Mouse (Mus musculus) layer of hippocampus, adult 18-20 months (tissue): ENCODE measurements at regions not wholly inside any gene's neighbourhood (a gene's known extent, or its start where the extent isn't known, plus 50 kb on each side); places are given as distances from the start of the nearest gene placed in this dataset.

Source experiments
- DNase-seq, 2 experiments: peaks; one replicate each; pipeline ENCODE4 v3.0.0; 2022; ENCODE audit warnings: low spot score in 2 of 2

- no peak for DNase-seq
These were observed 102.4 kb downstream of the Tmem182 start for GRCm38 (mm10) chr1:40907813-40908212.

- DNase-seq = peak in 1 of 2 experiments; percentile 49
These were observed 108.2 kb downstream of the Tmem182 start for GRCm38 (mm10) chr1:40913591-40913990.

GRCm38 (mm10) chr1:40924271-40924670 lies 118.9 kb downstream of the Tmem182 start:
- DNase-seq = no peak

- DNase-seq = no peak
These were observed 119.4 kb downstream of the Tmem182 start for GRCm38 (mm10) chr1:40924780-40925179.

GRCm38 (mm10) chr1:40931374-40931773 lies 126.0 kb downstream of the Tmem182 start:
- no peak for DNase-seq

GRCm38 (mm10) chr1:40936729-40937128 lies 131.3 kb downstream of the Tmem182 start:
- no peak for DNase-seq

GRCm38 (mm10) chr1:40942751-40943150 lies 137.3 kb downstream of the Tmem182 start:
- DNase-seq = no peak

GRCm38 (mm10) chr1:40943165-40943564 lies 137.8 kb downstream of the Tmem182 start:
- DNase-seq = no peak

GRCm38 (mm10) chr1:40950641-40951040 lies 145.2 kb downstream of the Tmem182 start:
- DNase-seq = no peak

GRCm38 (mm10) chr1:40954720-40955163 lies 149.3 kb downstream of the Tmem182 start:
- DNase-seq = no peak

- DNase-seq = no peak
These were observed 162.5 kb downstream of the Tmem182 start for GRCm38 (mm10) chr1:40967768-40968504.

GRCm38 (mm10) chr1:40983762-40984161 lies 178.4 kb downstream of the Tmem182 start:
- no peak for DNase-seq

- no peak for DNase-seq
These were observed 187.9 kb downstream of the Tmem182 start for GRCm38 (mm10) chr1:40993327-40993726.

GRCm38 (mm10) chr1:41001154-41001949 lies 196.0 kb downstream of the Tmem182 start:
- peak; percentile 16 to 72 for DNase-seq

- DNase-seq = peak in 1 of 2 experiments; percentile 29
These were observed 196.6 kb downstream of the Tmem182 start for GRCm38 (mm10) chr1:41002006-41002405.

- no peak for DNase-seq
These were observed 221.5 kb downstream of the Tmem182 start for GRCm38 (mm10) chr1:41026943-41027342.

- DNase-seq = peak; percentile 66 to 81
These were observed 222.2 kb downstream of the Tmem182 start for GRCm38 (mm10) chr1:41027540-41027978.

- DNase-seq = no peak
These were observed 222.6 kb downstream of the Tmem182 start for GRCm38 (mm10) chr1:41028021-41028420.

GRCm38 (mm10) chr1:41035085-41035880 lies 229.9 kb downstream of the Tmem182 start:
- DNase-seq = peak in 1 of 2 experiments; percentile 21

GRCm38 (mm10) chr1:41036940-41037339 lies 231.5 kb downstream of the Tmem182 start:
- DNase-seq = peak; percentile 6 to 20

- peak in 1 of 2 experiments; percentile 25 for DNase-seq
These were observed 249.1 kb downstream of the Tmem182 start for GRCm38 (mm10) chr1:41054426-41054955.
